Mouse (Mus musculus) telencephalon, adult 2 months (tissue): Measurements from ENCODE around the gene Zfyve9.
A peak's percentile ranks its signal among the peaks of the same experiment; 100 is the strongest.

ENCODE experiments used
- DNase-seq: peaks from one replicate; pipeline ENCODE4 v3.0.0-alpha.2; 2011; ENCODE audit warnings: low read depth, low spot score

Gene Zfyve9

GRCm38 (mm10) chr4:108780057-108780863 is at the start of gene Zfyve9:
Gene Zfyve9 (minus strand): TSS chr4:108780798.
- DNase-seq: no peak

- DNase-seq: no peak
Measured at GRCm38 (mm10) chr4:108826643-108827042, 46.0 kb upstream of the Zfyve9 start.

DNA sequence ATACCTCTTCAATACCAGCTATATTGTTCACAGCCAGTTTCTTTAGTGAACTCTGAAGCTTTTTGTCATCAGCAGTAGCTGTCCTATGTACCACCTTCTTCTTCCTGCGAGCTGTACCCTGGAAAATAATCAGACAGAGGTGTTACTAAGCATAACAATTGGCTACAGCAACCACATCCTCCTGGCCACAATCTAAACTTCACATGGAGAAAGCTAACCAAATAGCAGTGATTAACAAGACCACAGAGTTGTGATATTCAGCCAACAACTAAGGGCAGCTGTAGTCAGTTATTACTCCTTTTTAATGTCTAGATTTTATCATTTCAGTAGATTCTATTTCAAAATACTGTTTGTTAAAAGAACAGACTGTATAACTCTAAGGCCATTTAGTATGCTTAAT is 45.5 kb upstream of the Zfyve9 start:
- DNase-seq: no peak

DNA sequence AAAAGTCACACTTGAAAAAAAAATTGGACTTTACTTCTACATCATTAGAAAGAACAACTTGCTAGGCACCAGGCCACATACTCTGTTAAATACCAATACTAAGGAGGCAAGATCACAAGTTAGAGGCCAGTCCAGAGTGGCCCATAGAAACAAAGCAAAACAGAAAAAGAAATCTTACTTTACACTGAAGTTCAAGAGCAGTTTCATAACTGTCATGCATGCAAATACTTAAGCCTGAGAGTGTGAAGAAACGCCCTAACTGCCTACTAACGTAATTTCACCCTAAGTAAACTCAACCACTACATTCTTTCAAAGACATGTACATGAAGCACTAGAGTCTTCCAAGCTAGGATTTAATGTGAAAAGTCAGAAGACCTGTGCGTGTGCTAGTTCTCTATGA is 45.1 kb upstream of the Zfyve9 start:
- no peak for DNase-seq

GRCm38 (mm10) chr4:108811550-108811949 is 31.0 kb upstream of the Zfyve9 start:
- DNase-seq: no peak

DNA sequence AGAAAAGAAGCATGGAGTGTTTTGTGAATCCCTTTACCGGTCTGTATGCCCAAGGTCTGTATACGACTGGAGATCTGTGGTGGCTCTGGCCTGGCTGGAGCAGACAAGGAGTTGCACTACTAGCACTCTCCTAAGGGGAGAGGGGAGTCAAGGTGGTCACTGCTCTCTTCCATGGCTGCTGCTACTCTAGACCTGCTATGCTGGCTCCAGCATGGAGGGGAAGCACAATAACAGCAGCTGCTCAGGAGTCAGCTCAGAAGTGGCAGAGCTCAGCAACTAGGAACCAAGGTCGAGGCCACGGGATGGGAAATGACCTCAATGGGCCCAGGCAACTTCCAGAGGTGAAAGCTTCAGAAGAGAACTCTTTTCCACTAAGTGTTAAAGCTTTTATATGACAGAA is 30.5 kb upstream of the Zfyve9 start:
- DNase-seq: no peak

DNA sequence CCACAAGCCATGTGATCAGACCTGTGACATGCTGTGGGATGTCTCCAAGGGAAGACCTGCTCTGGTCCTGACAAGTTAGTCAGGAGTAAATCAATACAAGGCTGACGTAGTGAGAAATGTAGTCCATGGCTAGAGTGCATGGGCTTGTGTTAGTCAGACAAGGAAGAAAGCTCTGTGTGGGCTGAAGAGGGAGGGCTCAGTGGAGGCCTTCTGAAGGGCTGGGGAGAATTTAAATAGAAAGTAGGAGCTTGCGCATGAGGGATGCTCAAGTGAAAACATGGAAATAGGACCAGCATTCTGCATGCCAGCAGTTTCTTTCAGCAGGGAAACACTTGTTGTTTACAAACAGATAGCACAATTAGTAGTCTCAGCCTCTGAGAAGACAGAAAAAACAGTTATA is 22.9 kb upstream of the Zfyve9 start:
- DNase-seq: no peak

- DNase-seq: no peak
Measured at GRCm38 (mm10) chr4:108798083-108798830, 17.7 kb upstream of the Zfyve9 start.

DNA sequence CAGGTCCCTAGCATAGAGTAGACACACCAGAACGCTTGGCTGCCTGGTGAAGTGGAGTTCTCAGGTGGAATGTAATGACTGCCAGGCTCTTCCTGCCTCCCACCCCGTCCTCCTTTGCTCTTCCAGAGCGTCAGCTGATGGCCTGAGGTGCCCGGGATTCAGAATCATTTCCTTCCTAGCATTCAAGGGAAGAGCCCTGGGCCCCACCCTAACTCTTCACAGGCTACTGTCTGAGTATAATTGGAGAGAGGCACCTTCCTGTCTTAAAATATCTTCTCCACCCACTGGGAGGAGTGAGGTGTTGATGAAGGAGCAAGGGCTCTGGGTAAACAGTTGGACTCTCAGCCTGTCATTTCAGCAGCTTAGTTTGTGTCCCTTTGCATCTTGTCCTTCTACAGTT is 16.1 kb upstream of the Zfyve9 start:
- no peak for DNase-seq

- no peak for DNase-seq
Measured at GRCm38 (mm10) chr4:108793941-108794340, 13.3 kb upstream of the Zfyve9 start.

GRCm38 (mm10) chr4:108790507-108790906 is 9.9 kb upstream of the Zfyve9 start:
- DNase-seq: no peak

DNA sequence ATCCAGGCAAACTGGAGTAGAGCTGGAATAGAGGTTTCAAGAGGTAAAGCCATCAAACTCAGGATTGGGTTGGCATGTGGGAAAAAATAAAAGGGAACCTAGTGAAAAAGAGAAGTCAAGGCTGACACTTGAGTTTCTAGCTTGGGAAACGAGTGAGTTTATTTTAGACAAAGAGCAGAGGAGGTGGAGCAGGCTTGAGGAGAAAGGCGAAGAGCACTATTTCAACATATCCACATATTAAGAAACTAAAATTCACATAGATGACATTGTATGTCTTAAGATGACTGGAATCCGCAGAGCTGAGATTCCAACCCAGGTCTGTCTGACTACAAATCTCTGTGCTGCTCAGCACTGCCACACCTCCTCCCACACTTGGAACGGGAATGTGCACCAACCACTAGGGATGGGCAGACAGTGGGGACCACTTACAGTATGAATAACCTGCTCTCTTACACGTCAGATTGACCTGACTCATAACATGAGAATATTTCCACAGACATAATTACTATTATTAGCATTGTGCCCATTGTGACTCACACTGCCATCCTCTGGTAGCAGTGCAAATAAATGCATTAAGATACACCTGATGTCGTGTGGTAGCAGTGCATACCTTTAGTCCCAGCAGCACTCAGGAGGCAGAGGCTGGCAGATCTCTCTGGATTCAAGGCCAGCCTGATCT is 8.8 kb upstream of the Zfyve9 start:
- DNase-seq: no peak

- DNase-seq: peak; percentile 60
Measured at GRCm38 (mm10) chr4:108782421-108783085, 2.0 kb upstream of the Zfyve9 start.

- peak; percentile 29 for DNase-seq
Measured at GRCm38 (mm10) chr4:108781596-108781995, 998 bp upstream of the Zfyve9 start.

DNA sequence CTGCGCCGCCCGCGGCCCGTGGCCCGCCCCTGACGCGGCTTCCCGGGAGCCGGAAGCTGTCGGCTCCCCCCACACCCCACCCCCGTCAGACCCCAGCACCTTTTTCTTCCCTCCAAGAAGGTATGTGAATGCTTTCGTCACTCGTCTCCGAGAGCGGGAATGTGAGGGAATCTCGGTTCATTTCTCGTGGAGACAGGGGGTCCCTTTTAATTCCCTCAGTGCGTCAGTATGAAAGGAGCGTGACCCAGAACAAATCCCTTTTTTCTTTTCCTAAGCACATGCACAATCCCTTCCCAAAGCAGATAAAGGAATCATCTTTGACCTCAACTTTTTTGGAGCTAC is 237 bp upstream of the Zfyve9 start:
- peak; percentile 34 for DNase-seq

GRCm38 (mm10) chr4:108779763-108780056 is 888 bp downstream of the Zfyve9 start:
- DNase-seq: peak; percentile 24

GRCm38 (mm10) chr4:108768527-108768926 is 12.1 kb downstream of the Zfyve9 start:
- DNase-seq: no peak

- DNase-seq: no peak
Measured at GRCm38 (mm10) chr4:108759583-108759982, 21.0 kb downstream of the Zfyve9 start.

DNA sequence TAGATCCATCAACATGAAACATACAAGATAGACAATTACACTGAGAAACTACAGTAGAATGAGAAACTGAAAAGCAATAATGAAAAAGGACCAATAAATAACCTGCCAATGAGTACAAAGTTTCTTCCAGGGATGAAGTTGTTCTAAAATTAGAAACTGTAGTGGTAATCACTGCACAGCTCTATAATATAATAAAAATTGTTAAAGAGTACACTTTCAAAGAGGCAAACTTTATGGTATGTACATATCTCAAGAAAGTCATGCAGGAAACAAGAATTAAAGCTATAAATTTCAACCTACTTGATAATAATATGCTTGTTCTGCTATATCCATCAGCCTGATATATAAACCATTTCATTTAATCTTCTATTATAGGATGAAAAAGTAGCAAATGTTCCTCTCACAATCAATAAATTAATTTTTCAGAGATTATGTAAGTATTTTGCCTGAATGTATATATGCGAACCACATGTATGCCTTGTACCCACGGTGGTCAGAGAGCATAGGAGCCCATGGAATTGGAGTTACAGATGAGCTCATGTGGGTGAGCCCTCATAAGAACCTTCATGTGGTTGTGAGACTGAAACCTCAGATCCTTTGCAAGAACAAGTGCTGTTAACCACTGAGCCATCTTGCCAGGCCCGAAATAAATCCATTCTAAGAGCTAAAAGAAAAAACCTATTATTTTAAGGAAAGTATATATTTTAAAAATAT is 34.3 kb downstream of the Zfyve9 start:
- DNase-seq: no peak

- no peak for DNase-seq
Measured at GRCm38 (mm10) chr4:108731582-108731981, 49.0 kb downstream of the Zfyve9 start.

DNA sequence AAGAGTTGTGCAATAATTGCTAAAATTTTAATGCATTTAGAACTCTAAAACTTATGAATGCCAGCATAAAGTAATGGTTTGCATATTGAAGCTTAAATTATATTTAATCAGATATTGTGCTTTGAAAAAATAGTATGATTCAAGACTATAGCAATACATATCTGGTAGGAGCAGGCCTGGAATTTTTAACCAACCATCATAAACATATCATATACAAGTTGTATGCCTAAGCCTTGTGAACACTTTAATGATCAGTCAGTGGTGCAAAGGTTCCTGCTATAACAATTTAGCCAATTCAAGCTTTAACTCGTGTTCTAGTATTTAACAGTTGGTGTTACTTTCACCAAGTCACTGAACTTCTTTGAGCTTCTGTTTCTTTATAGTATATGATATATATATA is 50.1 kb downstream of the Zfyve9 start:
- no peak for DNase-seq

GRCm38 (mm10) chr4:108724102-108724501 is 56.5 kb downstream of the Zfyve9 start:
- no peak for DNase-seq
